Mouse (Mus musculus): ENCODE data around the gene Shd. TPM values are rescaled to one million over a fixed set of nuclear protein-coding genes. Genes with fewer than 3 reads are reported as not detected.
"Not testable (repeated sequence)": the region's sequence is repeated elsewhere in the genome, so short reads cannot be mapped to it uniquely, and the experiment has no call there.

Gene Shd
- total RNA-seq (2022): 10 to 100 TPM; 24.3 to 29.0 (median 26.8) TPM

DNA sequence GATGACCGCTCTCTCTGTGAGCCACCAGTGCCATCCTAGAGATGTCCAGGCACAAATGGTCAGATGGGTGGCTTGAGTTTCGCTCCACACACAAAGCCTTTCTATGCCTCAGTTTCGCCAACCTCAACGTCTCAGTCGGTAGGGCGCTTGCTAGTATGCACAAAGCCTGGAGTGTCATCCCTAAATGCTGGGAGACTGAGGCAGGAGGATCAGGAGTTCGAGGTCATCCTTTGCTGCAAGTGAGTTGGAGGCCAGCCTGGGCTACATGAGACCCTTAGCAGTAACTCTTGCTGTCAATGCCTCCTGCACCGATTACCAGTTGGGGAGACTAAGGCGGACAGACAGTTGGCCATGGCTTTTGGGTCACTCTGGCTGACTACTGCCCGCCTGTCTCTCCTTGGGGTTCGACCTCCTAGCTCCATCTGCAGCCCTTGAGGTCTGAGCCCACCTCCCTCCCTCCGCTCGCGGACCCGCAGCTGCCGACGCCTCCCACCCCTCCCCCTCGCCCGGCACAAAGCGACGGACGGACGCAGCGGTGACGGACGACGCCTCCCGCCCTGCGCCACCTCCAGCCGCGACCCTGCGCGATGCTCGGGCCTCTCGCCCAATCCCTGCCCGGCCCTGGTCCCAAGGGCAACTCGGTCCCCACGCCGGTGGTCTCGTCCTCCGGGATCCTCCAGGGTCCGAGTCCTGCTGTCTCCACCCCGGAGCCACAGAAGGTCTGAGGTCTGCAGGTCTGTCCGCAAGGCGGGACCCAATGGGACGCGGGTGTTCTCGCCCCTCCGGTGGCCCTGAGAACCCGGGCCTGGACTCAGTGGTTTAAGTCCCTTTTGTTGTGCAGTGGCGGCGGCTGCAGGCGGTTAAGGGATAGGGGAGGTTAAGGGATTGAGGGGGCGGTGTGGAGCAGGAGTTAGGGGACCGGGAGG, at the start of gene Shd:
Shd (plus strand) TSS at position 502 of the 926 bp plus-strand sequence.
- DNase-seq (ENCODE audit: low spot score in 2 of 2): no peak

DNA sequence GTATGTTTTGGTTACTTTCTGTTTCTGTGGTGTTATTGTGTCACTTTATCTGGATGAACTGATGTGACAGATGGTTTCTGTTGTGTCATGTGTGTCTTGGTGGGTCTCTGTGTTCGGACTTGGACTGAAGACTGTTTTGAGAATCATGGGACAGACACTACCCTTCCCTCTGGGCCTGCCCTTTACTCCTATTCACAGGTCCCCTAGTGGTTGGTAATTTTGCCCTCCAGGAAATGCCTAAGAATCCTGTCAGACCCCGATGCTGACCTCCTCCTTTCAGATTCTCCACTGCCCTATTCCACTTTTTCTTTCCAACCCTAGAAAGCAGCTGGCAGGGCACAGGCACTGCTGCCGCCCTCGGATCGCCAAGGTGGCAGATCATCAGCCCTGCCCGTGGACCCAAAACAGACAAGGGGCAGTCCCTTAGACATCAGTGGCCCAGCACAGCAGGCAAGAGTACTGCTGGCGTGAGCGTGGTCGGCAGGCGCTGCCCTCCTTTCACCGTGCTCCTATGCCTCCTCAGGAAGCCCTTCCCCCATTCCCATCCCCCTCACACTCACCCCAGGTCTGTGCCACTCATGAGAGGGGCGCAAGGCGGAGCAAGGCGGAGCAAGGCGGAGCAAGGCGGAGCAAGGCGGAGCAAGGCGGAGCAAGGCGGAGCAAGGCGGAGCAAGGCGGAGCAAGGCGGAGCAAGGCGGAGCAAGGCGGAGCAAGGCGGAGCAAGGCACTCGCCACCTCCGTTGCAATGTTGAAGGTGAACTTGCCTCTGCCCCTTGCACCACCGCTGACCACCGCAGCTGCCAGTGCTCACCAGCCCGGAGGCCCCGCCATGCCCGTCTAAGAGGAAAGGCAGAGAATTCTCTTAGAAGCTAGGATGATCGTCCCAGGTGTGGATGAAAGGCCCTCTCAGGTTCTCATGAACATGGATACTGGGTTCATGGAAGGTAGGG, 38.4 kb upstream of the Shd start:
- DNase-seq (ENCODE audit: low spot score in 2 of 2): peak in 1 of 2 experiments; percentile 28

DNA sequence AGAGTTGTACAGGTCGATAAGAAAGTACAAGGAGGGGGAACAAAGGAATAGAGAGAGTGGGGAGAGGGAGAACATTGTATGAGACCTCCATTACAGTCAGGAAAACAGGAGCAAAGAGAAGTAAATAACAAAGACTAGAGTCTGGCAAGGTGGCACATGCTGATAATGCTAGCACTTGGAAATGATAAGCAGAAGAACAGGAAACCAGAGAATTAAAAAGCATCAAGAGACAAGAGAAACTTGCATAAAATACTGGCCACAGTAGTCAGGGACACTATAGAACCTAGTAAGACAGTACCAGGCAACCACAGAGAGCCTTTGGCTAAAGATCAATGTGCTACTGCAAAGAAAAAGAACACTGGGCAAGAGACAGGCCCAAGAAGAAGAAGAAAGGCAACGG, 37.6 kb upstream of the Shd start:
- no peak for DNase-seq (ENCODE audit: low spot score in 2 of 2)

- no peak for DNase-seq (ENCODE audit: low spot score in 2 of 2)
Measured at GRCm38 (mm10) chr17:55933191-55933590, 37.1 kb upstream of the Shd start.

- not testable (repeated sequence) for DNase-seq (ENCODE audit: low spot score in 2 of 2)
Measured at GRCm38 (mm10) chr17:55944387-55944865, 25.8 kb upstream of the Shd start.

GRCm38 (mm10) chr17:55944866-55945682, 25.2 kb upstream of the Shd start:
- DNase-seq (ENCODE audit: low spot score in 2 of 2): peak; percentile 95 to 96

DNA sequence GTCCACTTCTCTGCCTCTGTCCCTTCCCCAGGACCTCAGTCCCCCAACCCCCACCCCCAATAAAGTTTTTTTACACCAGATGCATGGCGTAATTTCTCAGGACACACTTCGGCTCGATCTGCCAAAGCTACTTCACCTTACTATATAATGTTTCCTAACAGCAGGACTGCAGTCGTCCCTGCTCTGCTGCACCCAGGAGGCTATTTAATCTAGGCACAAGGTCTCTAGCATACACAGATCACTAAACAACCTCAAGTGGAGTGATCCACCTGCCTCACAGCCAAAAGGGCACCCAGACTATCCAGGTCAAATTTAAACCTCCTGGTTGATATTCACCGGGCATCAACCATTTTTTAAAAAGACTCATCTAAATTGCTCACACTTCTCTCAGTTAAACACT, 24.6 kb upstream of the Shd start:
- DNase-seq (ENCODE audit: low spot score in 2 of 2): peak in 1 of 2 experiments; percentile 12

- DNase-seq (ENCODE audit: low spot score in 2 of 2): no peak
Measured at GRCm38 (mm10) chr17:55948647-55949046, 21.6 kb upstream of the Shd start.

DNA sequence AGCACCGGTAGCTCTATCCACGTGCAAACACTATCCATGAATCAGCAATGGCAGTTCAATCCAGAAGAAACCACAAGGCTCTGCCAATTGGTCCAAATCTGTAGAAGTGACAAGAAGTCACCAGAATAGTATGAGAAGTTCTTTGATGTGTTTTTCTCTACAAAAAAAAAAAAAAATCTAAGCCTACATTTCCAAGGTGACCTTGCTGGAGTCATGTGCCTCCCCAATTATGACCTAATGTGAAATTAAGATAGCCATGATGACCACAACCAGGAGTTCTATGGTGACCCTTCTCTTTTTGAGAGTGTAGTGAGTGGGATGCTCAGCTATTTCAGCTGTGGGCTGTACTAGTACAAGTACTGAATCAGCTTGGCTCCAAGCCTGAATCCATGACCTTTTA, 20.9 kb upstream of the Shd start, which contains the start of gene Zfp119b:
Zfp119b (minus strand) TSS at position 101 of the 400 bp plus-strand sequence.
- DNase-seq (ENCODE audit: low spot score in 2 of 2): no peak

GRCm38 (mm10) chr17:55950601-55951000, 19.7 kb upstream of the Shd start:
- DNase-seq (ENCODE audit: low spot score in 2 of 2): no peak

DNA sequence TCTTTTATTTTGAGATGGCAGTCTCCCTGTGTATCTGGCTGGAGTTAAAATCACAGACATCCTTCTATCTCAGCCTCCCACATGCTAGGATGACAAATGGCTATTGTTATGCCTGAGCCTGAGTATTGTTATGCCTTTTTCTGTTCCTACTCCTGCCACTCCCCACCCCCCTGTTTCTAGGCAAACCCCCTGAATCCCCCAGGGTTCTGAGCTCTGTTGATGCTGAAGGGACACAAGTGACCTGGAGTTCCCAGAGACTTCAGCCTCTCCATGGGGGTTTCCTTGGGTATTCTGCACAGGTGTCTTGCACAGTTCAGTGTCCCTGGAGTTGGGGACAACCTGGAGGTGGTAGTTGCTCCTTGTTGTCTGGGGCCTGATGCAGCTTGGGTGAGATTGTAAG, 18.2 kb upstream of the Shd start:
- no peak for DNase-seq (ENCODE audit: low spot score in 2 of 2)

DNA sequence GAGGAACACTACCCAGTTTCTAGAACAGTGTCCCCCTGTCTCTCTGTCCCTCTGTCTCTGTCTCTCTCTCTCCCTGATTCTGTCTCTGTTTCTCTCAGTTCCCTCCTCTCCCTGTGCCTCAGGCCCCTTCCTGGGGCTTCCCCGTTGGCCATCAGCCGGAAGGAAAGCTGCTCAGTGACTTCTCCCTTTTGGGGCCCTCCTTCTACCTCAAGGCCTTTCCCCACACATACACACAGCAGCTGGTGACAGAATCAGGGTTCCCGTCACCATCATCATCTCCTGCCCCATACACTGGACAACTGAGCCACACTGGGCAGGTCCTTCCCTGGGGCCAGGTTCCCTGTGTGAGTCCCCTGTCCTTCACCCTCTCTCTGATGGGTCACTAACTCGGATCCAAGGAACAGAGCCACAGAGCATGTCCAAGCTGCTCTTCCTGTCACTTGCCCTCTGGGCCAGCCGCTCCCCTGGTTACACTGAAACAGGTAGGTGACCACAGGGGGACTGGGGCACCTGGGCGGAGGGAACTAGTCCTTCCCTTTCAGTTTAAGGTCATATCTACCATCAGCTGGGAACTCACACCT, 17.7 kb upstream of the Shd start, which contains the start of gene Ebi3:
Ebi3 (plus strand) TSS at position 194 of the 581 bp plus-strand sequence.
- no peak for DNase-seq (ENCODE audit: low spot score in 2 of 2)

- no peak for DNase-seq (ENCODE audit: low spot score in 2 of 2)
Measured at GRCm38 (mm10) chr17:55953751-55954150, 16.5 kb upstream of the Shd start.

GRCm38 (mm10) chr17:55954229-55954628, 16.0 kb upstream of the Shd start:
- DNase-seq (ENCODE audit: low spot score in 2 of 2): no peak

- peak; percentile 57 to 64 for DNase-seq (ENCODE audit: low spot score in 2 of 2)
Measured at GRCm38 (mm10) chr17:55956129-55956528, 14.1 kb upstream of the Shd start.

DNA sequence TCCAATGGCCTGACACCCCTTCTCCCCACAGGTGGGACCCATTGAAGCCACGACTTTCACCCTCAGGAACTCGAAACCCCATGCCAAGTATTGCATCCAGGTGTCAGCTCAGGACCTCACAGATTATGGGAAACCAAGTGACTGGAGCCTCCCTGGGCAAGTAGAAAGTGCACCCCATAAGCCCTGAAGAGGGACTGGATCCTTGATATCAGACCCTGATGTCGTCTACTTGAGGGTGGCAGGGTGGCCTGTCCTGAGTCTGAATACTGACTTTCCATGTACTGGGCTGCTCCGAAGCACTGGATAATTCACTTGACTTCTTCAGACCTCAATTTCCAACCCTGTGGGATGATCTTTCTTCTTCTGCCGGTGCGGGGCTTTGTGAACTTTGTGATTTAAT, 13.7 kb upstream of the Shd start:
- DNase-seq (ENCODE audit: low spot score in 2 of 2): peak in 1 of 2 experiments; percentile 17

- peak; percentile 54 to 74 for DNase-seq (ENCODE audit: low spot score in 2 of 2)
Measured at GRCm38 (mm10) chr17:55957168-55957567, 13.1 kb upstream of the Shd start.

- no peak for DNase-seq (ENCODE audit: low spot score in 2 of 2)
Measured at GRCm38 (mm10) chr17:55957726-55958583, 12.3 kb upstream of the Shd start.

DNA sequence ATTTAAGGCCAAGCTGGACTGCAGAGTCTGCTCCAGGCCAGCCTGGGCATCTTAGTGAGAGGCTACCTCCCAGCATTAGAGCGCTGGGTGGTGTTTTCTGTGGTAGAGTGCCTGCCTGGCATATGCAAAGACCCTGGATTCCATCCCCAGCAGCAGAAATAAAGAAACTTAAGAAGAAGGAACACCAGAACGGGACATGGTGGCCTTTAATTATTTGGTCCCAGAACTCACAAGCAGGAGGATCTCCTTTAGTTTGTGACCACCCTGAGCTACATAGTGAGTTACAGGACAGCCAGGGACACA, 11.7 kb upstream of the Shd start:
- DNase-seq (ENCODE audit: low spot score in 2 of 2): no peak
